ENCODE assay signal across 9 mouse cellular contexts in genomic region chr5:36928701-36929100, GRCm38 (mm10).
DNase-seq lines count a peak whose midpoint lies in the region; ATAC-seq and TF ChIP-seq lines count a peak whose summit lies in the region.
"Had no signal": no experiment of that assay in that cellular context is flagged by ENCODE, and none has a peak within 500 bp of the region (broad histone marks: within the 10 kb centered on the region; RNA-seq: fewer than 3 reads in every experiment).

No protein-coding gene starts in this region.

- 45% methylated on average over 4 of the region's 4 CpGs for WGBS in lung, embryonic 14.5 days

- ATAC-seq in lung, embryonic 14.5 days (ENCODE audit: insufficient read depth): no peak

- H3K4me2 ChIP-seq in lung, embryonic 14.5 days: no peak overlapping the region
- H3K4me2 ChIP-seq: heart, embryonic 11.5 days had no signal

- H3K27me3 ChIP-seq in lung, embryonic 14.5 days (ENCODE audit: insufficient read depth, low read length): no peaks in the 10 kb centered on the region

- no peaks in the 10 kb centered on the region for H3K36me3 ChIP-seq in lung, embryonic 14.5 days (ENCODE audit: insufficient read depth)

- TF ChIP-seq CTCF in lung, embryonic 14.5 days (IDR thresholded peaks at IDR 0.05; ENCODE audit: low read depth): peak; percentile 35

- no peaks in the 10 kb centered on the region for H3K4me1 ChIP-seq in lung, embryonic 14.5 days (ENCODE audit: insufficient read depth)

- no peaks in the 10 kb centered on the region for H3K9me3 ChIP-seq in lung, embryonic 14.5 days (ENCODE audit: low read depth, low read length)

- H3K9ac ChIP-seq in lung, embryonic 14.5 days: no peak overlapping the region

- peak; percentile 74 to 82 for DNase-seq in cerebellum, postnatal 10 days
- no peak for DNase-seq in cerebellum, adult 8-10 months
- DNase-seq in lung, embryonic 14.5 days: peak; percentile 19
- no peak for DNase-seq in lung, postnatal 36 days
- peak; percentile 30 to 49 for DNase-seq in adrenal gland, postnatal 36 days
- DNase-seq in retina, postnatal 1 day: peak; percentile 59
- DNase-seq in left cerebral cortex, adult 11 months (ENCODE audit: low spot score): no peak
- no peak for DNase-seq in frontal cortex, postnatal 10 days (ENCODE audit: low spot score in 2 of 2)

- no peak overlapping the region for H3K4me3 ChIP-seq in lung, embryonic 14.5 days (ENCODE audit: low read depth, low read length)

- H3K27ac ChIP-seq in lung, embryonic 14.5 days (ENCODE audit: low read depth): no peak overlapping the region

Comparison
In these comparisons a context has a peak if more than half of its experiments do, and no peak if none do; other contexts are left out.
1. DNase-seq: peak in cerebellum, postnatal 10 days (2 of 2), lung, embryonic 14.5 days (single experiment), adrenal gland, postnatal 36 days (2 of 2) and retina, postnatal 1 day (single experiment); none in cerebellum, adult 8-10 months (single experiment), lung, postnatal 36 days (single experiment), left cerebral cortex, adult 11 months (single experiment) and frontal cortex, postnatal 10 days (0 of 2).